Mouse (Mus musculus) forebrain, embryonic 13.5 days (tissue): ENCODE results near the gene Nfil3. TPM values are rescaled to one million over a fixed set of nuclear protein-coding genes. Genes with fewer than 3 reads are reported as not detected.
A peak's percentile ranks its signal among the peaks of the same experiment; 100 is the strongest.

Experiments
- ATAC-seq: fragments of 200-750 bp; cut with Nextera tagmentation; 2 replicates; pipeline ENCODE4 v1.8.0; 2017
- H3K27ac ChIP-seq: fragments of 300-500 bp; sonication (generic); 2 replicates; pipeline ENCODE4 v1.5.1; 2015; ENCODE audit warnings: inconsistent platforms, mild to moderate bottlenecking, moderate library complexity
- H3K27me3 ChIP-seq: fragments of 300-500 bp; sonication (generic); 2 replicates; pipeline ENCODE4 v1.6.1; 2015; ENCODE audit warnings: mild to moderate bottlenecking, inconsistent platforms
- H3K36me3 ChIP-seq: fragments of 300-500 bp; sonication (generic); 2 replicates; pipeline ENCODE4 v1.6.1; 2015; ENCODE audit warnings: mild to moderate bottlenecking, inconsistent platforms; ENCODE audit not compliant: poor library complexity, severe bottlenecking
- H3K4me1 ChIP-seq: fragments of 300-500 bp; sonication (generic); 2 replicates; pipeline ENCODE4 v1.6.1; 2015; ENCODE audit warnings: inconsistent platforms
- H3K4me2 ChIP-seq: fragments of 300-500 bp; sonication (generic); 2 replicates; pipeline ENCODE4 v1.6.1; 2015; ENCODE audit warnings: inconsistent platforms, mild to moderate bottlenecking, moderate library complexity
- H3K4me3 ChIP-seq: fragments of 300-500 bp; sonication (generic); 2 replicates; pipeline ENCODE4 v1.5.1; 2015; ENCODE audit warnings: mild to moderate bottlenecking, inconsistent platforms
- H3K9ac ChIP-seq: fragments of 300-500 bp; sonication (generic); 2 replicates; pipeline ENCODE4 v1.6.1; 2015; ENCODE audit warnings: mild to moderate bottlenecking, inconsistent platforms
- H3K9me3 ChIP-seq: fragments of 300-500 bp; sonication (generic); replicated peaks from 2 replicates; pipeline ENCODE4 v1.6.1; 2016; ENCODE audit warnings: inconsistent platforms
- WGBS: fragments of 180-500 bp; shearing (Covaris S2); methylation state at CpG from one replicate; pipeline ENCODE4 v1.1.7; 2015; 5-methylcytosine and 5-hydroxymethylcytosine counted together
- polyA plus RNA-seq: library from polyadenylated mRNA; unstranded; fragments of >200 nt; fragmentation: Nextera tagmentation; extraction: Ambion mirVana; gene quantifications from 2 replicates; pipeline ENCODE4 v1.2.1, GENCODE M21; 2015

The Nfil3 gene
- polyA plus RNA-seq: 37.0 and 37.8 TPM in 2 replicates

DNA sequence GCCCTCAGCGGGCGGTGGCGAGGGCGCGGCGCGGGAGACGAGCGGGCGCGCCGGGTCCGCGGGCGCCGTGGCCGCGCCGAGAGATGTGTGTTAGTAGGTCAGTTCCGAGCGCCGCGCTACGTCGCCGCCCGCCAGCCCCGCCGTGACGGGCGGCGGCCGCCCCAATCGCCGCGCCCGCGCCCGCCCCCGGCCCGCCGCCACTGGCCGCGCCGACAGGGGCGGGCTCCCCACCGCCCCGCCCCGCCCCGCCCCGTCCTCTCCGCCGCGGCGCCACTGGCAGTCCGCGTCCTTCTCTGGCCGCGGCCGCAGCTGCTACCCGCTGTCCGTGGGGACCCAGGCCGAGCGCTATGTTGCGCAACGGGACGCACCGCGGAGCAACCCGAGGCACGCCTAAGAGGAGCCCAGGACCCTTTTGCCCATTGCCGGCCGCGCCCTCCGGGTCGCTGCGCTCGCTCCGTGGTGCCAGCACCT, at the start of gene Nfil3:
Gene Nfil3, minus strand, starts transcription at position 123 of the 471 bp plus-strand sequence.
- Histone ChIP-seq H3K4me3 (peak within 1 kb of the TSS; percentile 86), H3K27ac (peak within 1 kb of the TSS; percentile 92), H3K27me3 (peaks cover 29% of the 10 kb centered on the region), H3K4me2 (peak within 1 kb of the TSS; percentile 98), H3K36me3 (no peaks in the 10 kb centered on the region), H3K9ac (peak within 1 kb of the TSS; percentile 88), H3K9me3 (no peaks in the 10 kb centered on the region), H3K4me1 (peaks cover 42% of the 10 kb centered on the region)
- peak; percentile 88 for ATAC-seq
- under 1% methylated on average over 52 of the region's 79 CpGs for WGBS

DNA sequence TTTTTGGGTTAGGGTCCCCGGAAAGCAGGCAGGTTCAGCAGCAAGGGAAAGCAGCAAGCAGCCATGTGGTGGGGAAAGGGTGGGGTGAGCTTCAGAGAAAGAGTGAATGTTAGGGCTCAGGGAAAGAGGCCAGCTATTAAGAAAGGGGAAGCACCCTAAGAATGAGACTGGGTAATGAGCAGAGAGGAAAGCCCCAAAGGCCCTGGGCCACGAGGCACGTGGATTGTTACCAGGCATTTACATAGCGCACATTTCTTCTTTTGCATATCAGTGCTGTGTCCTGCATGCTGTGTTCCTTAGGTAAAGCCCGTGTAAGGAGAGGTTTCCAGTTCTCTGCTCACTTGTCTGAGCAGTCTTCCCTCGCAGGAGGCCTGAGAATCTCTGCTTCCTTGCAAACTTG, 43.4 kb upstream of the Nfil3 start:
- 42% methylated on average over 6 of the region's 6 CpGs for WGBS
- no peak for ATAC-seq
- Histone ChIP-seq H3K27me3 (no peaks in the 10 kb centered on the region), H3K9me3 (no peaks in the 10 kb centered on the region), H3K27ac (no peak overlapping the region), H3K4me1 (no peaks in the 10 kb centered on the region), H3K9ac (no peak overlapping the region), H3K4me2 (no peak overlapping the region), H3K36me3 (no peaks in the 10 kb centered on the region), H3K4me3 (no peak overlapping the region)

DNA sequence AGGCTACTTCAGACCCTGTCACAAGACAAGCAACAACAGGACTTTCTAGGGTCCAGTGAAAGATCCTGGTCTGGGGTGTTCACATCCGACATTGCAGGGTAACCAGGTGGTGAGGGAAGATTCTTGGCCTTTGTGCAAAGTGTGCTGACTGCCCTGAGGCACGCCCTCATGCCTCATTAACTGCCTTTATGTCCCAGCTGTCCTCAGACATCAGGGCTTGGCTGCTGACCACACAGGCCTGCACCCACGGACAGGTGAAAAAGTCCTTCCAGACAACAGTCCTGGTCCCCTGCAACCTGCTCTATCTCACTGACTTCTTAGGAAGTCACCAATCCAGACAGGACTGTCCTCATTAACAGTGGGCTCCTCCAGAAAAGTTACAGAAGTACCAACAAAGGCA, 39.4 kb upstream of the Nfil3 start:
- H3K4me2 ChIP-seq: no peak overlapping the region
- no peaks in the 10 kb centered on the region for H3K4me1 ChIP-seq
- no peaks in the 10 kb centered on the region for H3K9me3 ChIP-seq
- H3K9ac ChIP-seq: no peak overlapping the region
- no peak for ATAC-seq
- no peak overlapping the region for H3K27ac ChIP-seq
- no peaks in the 10 kb centered on the region for H3K27me3 ChIP-seq
- no peak overlapping the region for H3K4me3 ChIP-seq
- H3K36me3 ChIP-seq: no peaks in the 10 kb centered on the region
- 69% methylated on average over 3 of the region's 3 CpGs for WGBS

DNA sequence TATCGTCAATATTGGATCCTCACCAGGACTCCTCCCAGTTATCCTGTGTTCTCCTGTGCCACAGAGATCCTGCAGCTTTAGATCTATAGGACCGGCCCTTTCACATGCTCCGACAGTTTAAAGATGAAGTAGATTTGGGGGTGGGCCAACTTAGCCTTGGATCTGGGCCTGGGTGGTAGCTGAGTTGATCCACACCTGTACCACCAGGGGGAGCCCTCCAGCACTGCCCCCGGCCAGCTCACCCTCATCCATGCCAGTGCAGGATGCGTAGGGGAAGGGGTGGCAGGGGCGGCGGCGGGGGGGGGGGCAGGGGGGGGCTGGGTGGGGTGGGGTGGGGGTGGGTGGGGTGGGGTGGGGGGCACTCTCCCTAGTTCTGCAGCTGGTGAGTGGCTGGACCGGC, 38.7 kb upstream of the Nfil3 start:
- Histone ChIP-seq H3K4me1 (no peaks in the 10 kb centered on the region), H3K9ac (no peak overlapping the region), H3K9me3 (no peaks in the 10 kb centered on the region), H3K4me2 (no peak overlapping the region), H3K27me3 (no peaks in the 10 kb centered on the region), H3K36me3 (no peaks in the 10 kb centered on the region), H3K4me3 (no peak overlapping the region), H3K27ac (no peak overlapping the region)
- 92% methylated on average over 6 of the region's 9 CpGs for WGBS
- no peak for ATAC-seq

DNA sequence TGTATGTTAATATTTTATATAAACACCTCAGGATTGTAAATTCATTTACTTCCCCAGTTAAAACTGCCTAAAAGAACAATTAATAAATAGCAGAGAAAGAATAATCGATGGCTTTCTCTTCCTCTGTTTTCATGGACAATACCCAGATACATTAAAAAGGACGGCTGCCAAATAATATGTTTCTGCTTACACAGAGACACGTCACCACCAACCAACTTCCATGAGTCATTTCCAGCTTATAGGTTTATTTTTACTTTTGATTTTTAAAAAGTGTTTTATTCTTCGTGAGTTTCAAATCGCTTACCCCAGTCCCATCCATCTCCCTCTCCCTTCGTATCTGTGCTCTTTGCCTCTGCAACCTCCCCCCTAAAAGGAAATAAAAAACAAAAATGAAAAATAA, 38.1 kb upstream of the Nfil3 start:
- H3K36me3 ChIP-seq: no peaks in the 10 kb centered on the region
- no peak overlapping the region for H3K4me2 ChIP-seq
- ATAC-seq: no peak
- H3K4me1 ChIP-seq: no peaks in the 10 kb centered on the region
- H3K27me3 ChIP-seq: no peaks in the 10 kb centered on the region
- H3K9ac ChIP-seq: no peak overlapping the region
- no peaks in the 10 kb centered on the region for H3K9me3 ChIP-seq
- H3K4me3 ChIP-seq: no peak overlapping the region
- H3K27ac ChIP-seq: no peak overlapping the region
- WGBS: 95% methylated on average over 6 of the region's 6 CpGs

DNA sequence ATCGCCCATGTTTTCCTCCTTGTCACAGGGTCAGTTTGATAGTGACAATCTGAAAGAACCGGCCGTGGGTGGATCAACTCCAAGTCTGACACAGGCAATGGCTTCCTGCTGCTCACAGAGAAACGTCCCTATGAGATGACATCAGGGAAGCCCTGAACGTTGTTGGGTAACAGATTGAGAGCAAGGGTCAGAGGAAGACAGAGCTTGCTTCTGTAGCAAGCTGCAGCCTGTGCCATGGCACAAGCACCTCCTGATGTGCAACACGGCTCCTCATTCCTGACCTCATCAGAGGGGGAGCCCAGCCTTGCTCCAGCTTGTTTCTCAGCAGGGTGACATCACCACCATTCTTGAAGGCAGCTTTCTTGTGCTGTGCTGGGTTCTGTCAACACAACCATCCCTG, 37.1 kb upstream of the Nfil3 start:
- H3K9ac ChIP-seq: no peak overlapping the region
- no peak overlapping the region for H3K4me2 ChIP-seq
- H3K27me3 ChIP-seq: no peaks in the 10 kb centered on the region
- H3K36me3 ChIP-seq: no peaks in the 10 kb centered on the region
- no peak for ATAC-seq
- H3K27ac ChIP-seq: no peak overlapping the region
- no peaks in the 10 kb centered on the region for H3K9me3 ChIP-seq
- WGBS: 72% methylated on average over 6 of the region's 6 CpGs
- no peak overlapping the region for H3K4me3 ChIP-seq
- no peaks in the 10 kb centered on the region for H3K4me1 ChIP-seq

DNA sequence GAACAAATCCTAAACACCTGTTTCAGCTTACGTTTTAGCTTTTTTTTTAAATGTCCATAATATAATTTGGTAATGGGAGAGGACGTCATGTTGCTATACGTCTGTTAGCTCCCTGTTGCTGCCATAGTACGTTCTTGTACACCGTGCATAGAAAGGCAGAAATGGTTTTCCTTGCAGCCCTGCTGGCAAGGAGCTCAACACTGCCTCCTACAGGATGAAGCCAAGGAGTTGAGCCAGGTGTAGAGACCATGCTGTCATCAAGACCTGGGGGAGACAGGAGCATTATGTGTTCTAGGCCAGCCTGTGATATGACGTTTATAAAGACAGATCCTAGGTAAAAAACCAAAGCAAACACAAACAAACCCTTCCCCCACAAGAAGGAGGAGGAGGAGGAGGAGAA, 36.2 kb upstream of the Nfil3 start:
- H3K9me3 ChIP-seq: no peaks in the 10 kb centered on the region
- H3K27me3 ChIP-seq: no peaks in the 10 kb centered on the region
- no peak overlapping the region for H3K4me2 ChIP-seq
- no peak for ATAC-seq
- no peak overlapping the region for H3K4me3 ChIP-seq
- WGBS: 72% methylated on average over 6 of the region's 6 CpGs
- H3K9ac ChIP-seq: no peak overlapping the region
- H3K27ac ChIP-seq: no peak overlapping the region
- H3K36me3 ChIP-seq: no peaks in the 10 kb centered on the region
- H3K4me1 ChIP-seq: no peaks in the 10 kb centered on the region; the same call in 1 of the 2 replicates

DNA sequence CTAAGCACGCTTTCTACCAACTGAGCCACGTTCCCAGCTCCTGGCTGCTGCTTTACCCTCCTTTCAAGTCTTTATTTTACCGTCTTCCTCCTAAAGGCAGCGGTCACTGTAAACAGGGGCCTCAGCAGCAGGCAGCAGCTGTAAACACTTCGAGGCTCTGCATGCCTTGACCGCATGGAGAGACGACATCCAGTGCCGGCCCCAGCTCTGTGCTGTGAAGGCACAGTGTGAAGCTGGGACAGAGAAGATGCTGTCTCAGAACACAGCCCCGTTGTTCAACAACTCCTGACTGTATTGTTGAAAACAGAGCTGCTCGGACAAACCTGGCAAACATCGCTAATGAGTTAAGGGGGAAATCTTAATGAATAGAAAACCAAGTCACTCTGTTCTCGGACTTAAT, 30.6 kb upstream of the Nfil3 start:
- Histone ChIP-seq H3K9me3 (no peaks in the 10 kb centered on the region), H3K36me3 (no peaks in the 10 kb centered on the region), H3K9ac (peak overlapping the region; percentile 0; the same call in 1 of the 2 replicates), H3K4me2 (peak overlapping the region; percentile 39; the same call in 1 of the 2 replicates), H3K4me1 (peaks cover 20% of the 10 kb centered on the region), H3K4me3 (no peak overlapping the region), H3K27ac (no peak overlapping the region), H3K27me3 (no peaks in the 10 kb centered on the region)
- WGBS: 10% methylated on average over 12 of the region's 12 CpGs
- ATAC-seq: no peak

DNA sequence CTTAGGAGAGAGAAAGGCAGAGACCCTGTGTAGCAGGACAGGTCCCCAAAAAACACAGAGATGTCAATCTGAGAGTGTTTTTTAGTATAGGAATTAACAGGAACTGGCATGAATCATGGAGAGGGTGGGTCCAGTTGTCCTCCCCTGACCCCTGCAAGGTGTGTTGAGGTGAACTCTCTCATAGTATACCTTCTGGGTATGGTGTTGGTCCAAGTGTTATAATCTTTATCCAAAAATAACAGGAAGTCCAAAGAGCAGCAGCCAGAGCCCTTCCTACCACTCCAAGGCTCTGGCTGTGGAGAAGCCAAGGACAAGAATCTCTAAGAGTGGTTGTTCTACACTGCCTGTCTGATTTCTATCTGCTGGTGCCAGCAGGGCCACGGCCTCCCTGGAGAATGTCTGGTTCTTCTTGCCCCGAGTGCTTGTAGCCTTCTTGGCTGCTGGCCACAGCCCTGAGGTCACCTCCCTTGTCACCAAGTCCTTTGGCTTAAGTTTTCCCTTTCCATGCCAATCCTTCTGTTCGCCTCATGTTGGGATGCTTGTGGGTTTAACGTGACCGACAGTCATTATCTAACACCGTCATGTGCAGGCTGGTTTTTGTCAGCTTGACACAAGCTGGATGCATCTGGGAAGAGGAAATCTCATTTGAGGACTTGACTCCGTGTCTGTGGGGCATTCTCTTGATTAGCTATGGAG, 27.8 kb upstream of the Nfil3 start:
- Histone ChIP-seq H3K4me1 (peaks cover 20% of the 10 kb centered on the region), H3K27ac (no peak overlapping the region), H3K9ac (no peak overlapping the region), H3K4me2 (no peak overlapping the region), H3K9me3 (no peaks in the 10 kb centered on the region), H3K4me3 (no peak overlapping the region), H3K27me3 (no peaks in the 10 kb centered on the region), H3K36me3 (no peaks in the 10 kb centered on the region)
- WGBS: 79% methylated on average over 7 of the region's 7 CpGs
- ATAC-seq: no peak

DNA sequence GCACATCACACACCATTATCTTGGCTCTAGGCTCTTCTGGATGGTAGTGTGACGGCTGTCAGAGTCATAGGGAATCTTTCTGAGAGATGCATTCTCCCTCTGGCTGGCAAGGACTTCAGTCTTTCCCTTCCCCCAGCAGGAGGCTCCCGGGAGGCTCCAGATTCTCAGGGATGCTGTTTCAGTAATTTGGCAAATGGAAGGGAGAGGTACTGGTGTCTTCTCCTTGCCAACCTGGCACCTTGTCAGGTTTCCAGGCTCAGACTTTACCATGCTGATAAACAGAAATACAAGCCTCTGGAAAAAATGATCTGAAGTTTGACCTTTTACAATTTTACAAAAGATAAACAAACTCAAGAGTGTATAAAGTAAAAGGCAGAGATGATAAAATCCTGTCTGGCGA, 26.9 kb upstream of the Nfil3 start:
- WGBS: 63% methylated on average over 3 of the region's 3 CpGs
- Histone ChIP-seq H3K27ac (no peak overlapping the region), H3K9me3 (no peaks in the 10 kb centered on the region), H3K36me3 (no peaks in the 10 kb centered on the region), H3K9ac (no peak overlapping the region), H3K4me3 (no peak overlapping the region), H3K4me2 (no peak overlapping the region), H3K4me1 (peaks cover 20% of the 10 kb centered on the region), H3K27me3 (no peaks in the 10 kb centered on the region)
- no peak for ATAC-seq

DNA sequence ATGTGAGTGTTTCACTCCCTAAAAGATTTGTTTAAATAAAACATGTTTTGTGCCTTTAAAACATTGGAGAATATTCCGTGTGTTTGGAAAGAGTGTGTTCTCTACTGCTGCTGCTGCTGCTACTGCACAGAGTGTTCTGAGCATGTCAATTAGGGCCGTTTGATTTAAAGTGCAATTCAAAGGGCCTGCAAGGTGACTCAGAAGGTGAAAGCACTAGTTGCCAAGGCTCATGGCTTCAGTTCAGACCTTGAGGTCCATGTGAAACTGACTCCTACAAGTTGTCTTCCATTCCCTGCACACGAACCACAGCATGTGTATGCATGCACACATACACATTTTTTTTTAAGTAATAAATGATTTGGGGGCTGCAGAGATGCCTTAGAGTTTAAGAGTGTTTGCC, 22.4 kb upstream of the Nfil3 start:
- Histone ChIP-seq H3K9me3 (no peaks in the 10 kb centered on the region), H3K4me1 (no peaks in the 10 kb centered on the region), H3K4me2 (no peak overlapping the region), H3K36me3 (no peaks in the 10 kb centered on the region), H3K9ac (no peak overlapping the region), H3K27ac (no peak overlapping the region), H3K4me3 (no peak overlapping the region), H3K27me3 (no peaks in the 10 kb centered on the region)
- ATAC-seq: no peak
- 55% methylated on average over 3 of the region's 3 CpGs for WGBS

DNA sequence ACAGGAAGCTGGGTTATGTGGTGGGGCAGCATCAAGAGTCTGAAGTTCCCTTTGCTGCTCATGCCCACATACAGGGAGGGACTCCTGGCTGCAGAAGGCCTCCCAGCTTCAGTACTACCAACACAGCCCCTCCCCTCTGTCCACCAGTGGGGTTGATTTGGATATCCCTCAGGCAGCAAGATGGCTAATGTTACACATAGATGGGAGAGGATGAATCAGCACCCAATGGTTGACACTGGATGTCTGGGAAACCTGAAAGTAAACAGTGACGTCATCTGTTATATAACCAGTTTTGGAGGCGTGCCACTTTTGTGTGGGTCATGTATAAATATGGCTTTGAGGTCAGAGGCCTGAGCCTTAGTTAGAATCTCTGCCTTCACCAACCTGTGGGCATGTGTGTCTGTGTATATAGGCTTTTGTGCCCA, 20.6 kb upstream of the Nfil3 start:
- Histone ChIP-seq H3K27ac (no peak overlapping the region), H3K36me3 (no peaks in the 10 kb centered on the region), H3K9ac (no peak overlapping the region), H3K9me3 (no peaks in the 10 kb centered on the region), H3K27me3 (no peaks in the 10 kb centered on the region), H3K4me3 (no peak overlapping the region), H3K4me1 (no peaks in the 10 kb centered on the region), H3K4me2 (no peak overlapping the region)
- ATAC-seq: no peak
- WGBS: 94% methylated on average over 2 of the region's 2 CpGs

DNA sequence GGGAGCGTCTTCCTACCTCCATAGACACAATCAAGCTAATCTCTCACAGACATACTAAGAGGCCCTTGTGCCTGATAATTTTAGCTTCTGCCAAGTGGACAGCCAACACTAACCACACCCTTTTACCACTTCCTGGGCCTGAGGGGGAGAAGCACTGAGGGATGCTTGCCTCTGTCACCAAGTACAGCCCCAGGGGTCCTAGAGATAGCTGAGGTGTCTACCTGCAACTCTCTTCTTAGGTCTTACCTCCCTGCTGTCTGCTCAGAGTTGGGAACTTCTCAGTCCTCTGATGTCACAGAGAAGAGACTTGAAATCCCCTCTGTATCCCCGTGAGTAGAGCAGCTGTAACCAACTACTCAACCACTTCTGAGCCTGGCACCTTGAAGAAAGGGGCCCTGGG, 19.6 kb upstream of the Nfil3 start:
- WGBS: 88% methylated on average over 2 of the region's 2 CpGs
- Histone ChIP-seq H3K9me3 (no peaks in the 10 kb centered on the region), H3K9ac (no peak overlapping the region), H3K27ac (no peak overlapping the region), H3K27me3 (no peaks in the 10 kb centered on the region), H3K4me3 (no peak overlapping the region), H3K4me1 (no peaks in the 10 kb centered on the region), H3K36me3 (no peaks in the 10 kb centered on the region), H3K4me2 (no peak overlapping the region)
- no peak for ATAC-seq
